Mouse (Mus musculus) macrophage (primary cell): ENCODE measurements around the gene Hus1b. TPM values are rescaled to one million over a fixed set of nuclear protein-coding genes. Genes with fewer than 3 reads are reported as not detected.

Experiments used
- H3K27ac ChIP-seq: fragments of 350-480 bp; formaldehyde crosslinking; 2 replicates; pipeline ENCODE4 v1.9.0; 2021
- H3K36me3 ChIP-seq: fragments of 350-480 bp; formaldehyde crosslinking; 2 replicates; pipeline ENCODE4 v1.9.0; 2021; ENCODE audit errors: inconsistent target
- H3K4me3 ChIP-seq: fragments of 350-480 bp; formaldehyde crosslinking; 2 replicates; pipeline ENCODE4 v1.9.0; 2021; ENCODE audit errors: inconsistent target
- H3K79me2 ChIP-seq: fragments of 350-480 bp; formaldehyde crosslinking; 2 replicates; pipeline ENCODE4 v1.9.0; 2021; ENCODE audit errors: inconsistent target
- WGBS: methylation state at CpG from one replicate; pipeline ENCODE4 v1.1.7; 2026; ENCODE audit warnings: inconsistent platforms; ENCODE audit not compliant: missing documents; 5-methylcytosine and 5-hydroxymethylcytosine counted together
- polyA plus RNA-seq: library from polyadenylated mRNA; stranded (reverse); fragments of 250-400 nt; gene quantifications from 3 replicates; pipeline ENCODE4 v1.2.4, GENCODE M21; 2018; ENCODE audit warnings: inconsistent platforms

Gene Hus1b
- polyA plus RNA-seq, 1 experiment from 2014 or later, result not detected

DNA sequence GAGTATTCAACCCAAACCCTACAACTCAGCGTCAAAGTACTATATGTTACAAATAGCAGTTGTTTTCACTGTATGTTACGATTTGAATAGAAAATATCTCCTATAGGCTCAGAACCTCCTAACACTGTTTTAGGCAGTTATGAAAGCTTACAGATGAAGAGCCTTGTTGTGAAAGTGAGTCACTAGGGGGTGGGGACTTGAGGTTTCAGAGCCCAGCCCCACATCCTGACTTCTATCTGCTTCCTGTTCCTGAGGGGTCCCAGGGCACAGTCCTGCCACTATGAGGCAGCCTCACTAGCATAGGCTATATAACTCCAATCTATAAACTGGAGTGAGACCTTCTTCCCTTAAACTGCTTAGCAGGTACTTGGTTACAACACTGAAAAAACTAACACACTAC lies 24.5 kb upstream of the Hus1b start:
- H3K79me2 ChIP-seq, result peaks cover 65% of the 10 kb centered on the region
- H3K36me3 ChIP-seq, result no peaks in the 10 kb centered on the region
- H3K27ac ChIP-seq, result peak overlapping the region; percentile 25
- 0% methylated on average over 2 of the region's 2 CpGs for WGBS
- H3K4me3 ChIP-seq, result peak overlapping the region; percentile 5; the same call in 1 of the 2 replicates

DNA sequence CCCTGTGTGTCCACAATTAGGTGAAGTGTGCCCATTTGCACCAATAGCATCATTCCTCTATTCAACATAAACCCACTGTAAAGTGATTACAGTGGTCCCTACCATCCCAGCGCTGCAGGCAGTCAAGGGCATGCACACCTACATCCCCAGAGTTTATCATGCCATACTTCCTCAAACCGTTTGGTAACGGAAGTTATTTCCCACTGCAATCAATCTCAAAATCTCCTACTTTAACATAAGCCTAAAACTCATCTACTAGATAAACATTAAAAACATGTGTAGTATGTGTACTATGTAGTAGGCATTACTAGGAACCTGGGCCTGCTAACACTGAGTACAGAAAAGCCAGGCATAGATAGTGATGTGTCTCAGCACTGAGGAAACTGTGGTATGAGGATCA lies 23.5 kb upstream of the Hus1b start:
- Histone ChIP-seq H3K4me3 (no peak overlapping the region), H3K79me2 (peaks cover 75% of the 10 kb centered on the region), H3K36me3 (no peaks in the 10 kb centered on the region), H3K27ac (no peak overlapping the region)
- WGBS, result 4% methylated on average over 3 of the region's 3 CpGs

DNA sequence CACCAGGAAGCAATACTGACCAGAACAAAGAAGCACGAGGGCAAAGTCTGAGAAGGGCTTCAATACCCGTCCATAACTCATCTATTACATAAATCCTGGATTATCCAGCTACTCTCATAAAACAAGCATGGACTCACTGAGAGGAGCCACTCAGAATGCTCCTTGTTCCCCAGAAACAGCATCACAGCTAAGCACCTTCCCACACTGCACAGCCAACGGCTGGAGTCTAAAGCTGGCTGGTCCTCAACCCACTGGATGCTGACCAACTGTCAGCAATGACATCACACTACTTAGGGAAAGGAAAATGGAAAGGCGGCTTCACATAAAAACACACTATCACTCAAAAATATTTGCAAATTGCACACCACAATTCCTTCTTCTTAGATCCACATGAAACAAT lies 20.8 kb upstream of the Hus1b start:
- no peaks in the 10 kb centered on the region for H3K36me3 ChIP-seq
- peaks cover 100% of the 10 kb centered on the region for H3K79me2 ChIP-seq
- H3K4me3 ChIP-seq, result no peak overlapping the region
- H3K27ac ChIP-seq, result no peak overlapping the region
- WGBS, result 93% methylated on average over 4 of the region's 4 CpGs

DNA sequence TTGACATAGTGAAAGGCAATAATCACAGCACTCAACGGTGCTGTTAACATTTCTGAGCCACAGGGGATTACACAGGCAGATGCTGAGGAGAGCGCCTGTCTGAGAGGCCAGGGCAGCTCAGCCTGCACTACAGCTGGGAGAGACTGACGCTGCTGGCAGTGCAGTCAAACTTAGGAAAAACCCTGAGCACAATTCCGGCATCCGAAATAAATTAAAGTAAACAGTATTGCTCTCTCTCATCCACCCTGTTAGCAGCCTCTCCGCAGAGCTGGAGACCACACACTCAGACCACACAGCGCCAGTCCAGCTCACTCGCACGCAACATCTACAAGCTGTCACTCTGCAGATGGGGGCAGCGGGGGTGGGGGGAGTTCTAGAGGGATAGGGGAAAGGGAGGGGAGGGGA lies 18.9 kb upstream of the Hus1b start:
- Histone ChIP-seq H3K4me3 (no peak overlapping the region), H3K36me3 (no peaks in the 10 kb centered on the region), H3K79me2 (peaks cover 100% of the 10 kb centered on the region), H3K27ac (no peak overlapping the region)
- 86% methylated on average over 10 of the region's 10 CpGs for WGBS

DNA sequence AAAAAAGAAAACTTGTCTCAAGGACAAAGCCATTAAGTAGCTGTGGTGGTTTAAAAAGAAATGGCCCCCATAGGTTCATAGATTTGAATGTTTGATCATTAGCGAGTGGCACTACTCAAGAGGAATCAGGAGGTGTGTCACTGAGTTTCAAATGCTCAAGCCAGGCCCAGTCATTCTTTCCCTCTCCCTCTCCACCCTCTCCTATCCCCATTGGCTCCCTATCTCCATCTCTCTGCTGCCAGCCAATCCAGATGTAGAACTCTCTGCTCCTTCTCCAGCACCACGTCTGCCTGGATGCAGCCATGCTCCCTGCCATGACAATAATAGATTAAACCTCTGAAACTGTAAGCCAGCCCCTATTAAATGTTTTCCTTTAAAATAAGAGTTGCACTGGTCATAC lies 14.4 kb upstream of the Hus1b start:
- H3K27ac ChIP-seq, result no peak overlapping the region
- H3K79me2 ChIP-seq, result peaks cover 100% of the 10 kb centered on the region
- WGBS, result 93% methylated on average over 2 of the region's 2 CpGs
- H3K4me3 ChIP-seq, result no peak overlapping the region
- H3K36me3 ChIP-seq, result peaks cover 12% of the 10 kb centered on the region; the same call in 1 of the 2 replicates

DNA sequence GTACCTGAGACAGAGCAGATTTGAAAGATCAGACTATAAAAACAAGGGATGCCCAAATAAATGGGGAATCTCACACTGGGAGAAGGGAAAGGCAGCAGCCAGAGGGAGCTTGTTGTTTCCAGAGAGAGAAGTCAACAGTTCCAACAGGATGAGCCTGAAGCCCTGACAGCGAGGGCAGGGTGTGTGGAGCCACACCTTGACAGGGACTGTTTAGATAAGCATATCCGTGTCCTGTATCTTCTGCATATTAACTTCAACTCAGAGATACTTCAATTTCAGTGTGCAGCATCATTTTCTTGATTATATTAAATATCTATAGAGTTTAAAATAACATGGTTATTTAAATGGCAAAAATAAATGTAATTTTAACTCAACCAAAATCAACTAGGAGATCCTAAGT lies 13.2 kb upstream of the Hus1b start:
- WGBS, result 90% methylated on average over 2 of the region's 2 CpGs
- Histone ChIP-seq H3K27ac (no peak overlapping the region), H3K36me3 (peaks cover 12% of the 10 kb centered on the region; the same call in 1 of the 2 replicates), H3K79me2 (peaks cover 100% of the 10 kb centered on the region), H3K4me3 (no peak overlapping the region)

DNA sequence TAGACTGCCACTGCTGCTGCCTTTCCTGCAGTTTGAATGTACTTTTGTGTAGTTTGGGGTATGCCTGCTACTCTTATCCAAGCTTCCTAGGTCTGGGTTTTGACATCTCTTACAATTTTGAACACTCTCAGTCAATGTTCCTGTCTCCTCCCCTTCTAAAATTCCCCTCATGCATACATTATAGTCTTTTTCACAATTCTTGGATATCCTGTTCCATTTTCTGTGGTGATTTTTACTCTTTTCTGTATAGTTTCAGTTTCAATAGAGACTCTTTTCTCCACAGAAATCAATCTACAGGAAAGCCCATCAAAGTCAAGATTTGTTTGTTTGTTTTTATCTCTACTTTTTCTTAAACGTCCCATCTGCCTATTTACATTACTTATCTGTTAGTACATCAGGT lies 6.0 kb upstream of the Hus1b start:
- no peak overlapping the region for H3K27ac ChIP-seq
- H3K36me3 ChIP-seq, result no peaks in the 10 kb centered on the region
- 36% methylated on average over 1 of the region's 1 CpGs for WGBS
- peaks cover 100% of the 10 kb centered on the region for H3K79me2 ChIP-seq
- no peak overlapping the region for H3K4me3 ChIP-seq

DNA sequence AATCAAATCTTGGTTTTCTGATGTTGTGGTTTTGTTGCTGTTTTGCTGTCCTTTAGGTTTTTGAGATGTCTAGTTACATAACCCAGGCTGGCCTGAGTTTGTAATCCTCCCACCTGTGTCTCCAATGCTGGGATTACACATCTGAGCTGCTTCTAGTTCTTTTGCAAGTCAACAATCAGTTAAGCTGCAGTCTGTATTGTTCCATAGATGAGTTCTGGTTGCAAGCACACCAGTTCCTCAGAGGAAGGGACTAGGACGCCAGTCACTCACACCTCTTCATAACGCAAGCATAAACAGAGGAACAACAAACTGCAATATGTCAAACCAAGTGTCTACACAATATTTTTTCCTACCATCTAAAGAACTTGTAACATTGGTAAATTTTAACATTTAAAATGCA lies 4.5 kb upstream of the Hus1b start:
- no peak overlapping the region for H3K4me3 ChIP-seq
- no peak overlapping the region for H3K27ac ChIP-seq
- H3K79me2 ChIP-seq, result peaks cover 100% of the 10 kb centered on the region
- H3K36me3 ChIP-seq, result no peaks in the 10 kb centered on the region; the same call in 1 of the 2 replicates
- 84% methylated on average over 2 of the region's 2 CpGs for WGBS

DNA sequence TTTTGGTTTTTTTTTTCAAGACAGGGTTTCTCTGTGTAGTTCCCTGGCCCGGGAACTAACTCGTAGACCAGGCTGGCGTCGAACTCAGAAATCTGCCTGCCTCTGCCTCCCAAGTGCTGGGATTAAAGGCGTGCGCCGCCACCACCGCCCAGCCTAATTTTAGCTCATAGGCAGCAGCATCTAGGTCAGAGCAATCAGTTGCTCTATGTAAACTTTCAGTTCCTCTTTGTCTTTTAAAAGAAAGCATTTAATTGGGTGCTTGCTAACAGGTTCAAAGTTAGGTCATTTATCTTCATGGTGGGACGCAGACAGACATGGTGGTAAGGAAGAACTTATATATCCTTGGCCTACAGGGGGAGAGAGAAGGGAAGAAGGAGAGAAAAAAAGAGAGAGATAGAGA lies 1.6 kb upstream of the Hus1b start:
- no peak overlapping the region for H3K27ac ChIP-seq
- no peaks in the 10 kb centered on the region; the same call in 1 of the 2 replicates for H3K36me3 ChIP-seq
- WGBS, result 75% methylated on average over 9 of the region's 9 CpGs
- peaks cover 100% of the 10 kb centered on the region for H3K79me2 ChIP-seq
- no peak overlapping the region for H3K4me3 ChIP-seq

DNA sequence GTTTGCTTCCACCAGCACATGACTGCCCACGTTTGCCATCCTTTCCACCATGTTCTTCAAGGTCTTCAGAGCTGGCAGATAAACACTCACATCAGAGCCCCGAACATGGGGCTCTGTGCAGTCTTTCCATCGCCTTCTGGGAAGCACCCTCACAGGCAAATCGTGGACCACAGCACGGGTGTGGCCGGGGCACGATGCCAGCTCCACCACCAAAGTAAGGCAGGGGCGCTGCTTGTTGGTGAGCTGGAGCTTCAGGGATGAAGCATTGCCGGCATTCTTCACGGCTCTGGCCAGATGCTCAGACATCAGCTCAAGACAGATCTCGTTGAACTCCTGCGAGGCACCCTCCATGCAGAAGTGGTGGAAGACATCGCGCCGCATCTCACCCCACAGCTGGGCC lies 430 bp downstream of the Hus1b start:
- WGBS, result 92% methylated on average over 15 of the region's 15 CpGs
- Histone ChIP-seq H3K36me3 (no peaks in the 10 kb centered on the region; the same call in 1 of the 2 replicates), H3K27ac (no peak overlapping the region), H3K4me3 (no peak overlapping the region), H3K79me2 (peaks cover 100% of the 10 kb centered on the region)

DNA sequence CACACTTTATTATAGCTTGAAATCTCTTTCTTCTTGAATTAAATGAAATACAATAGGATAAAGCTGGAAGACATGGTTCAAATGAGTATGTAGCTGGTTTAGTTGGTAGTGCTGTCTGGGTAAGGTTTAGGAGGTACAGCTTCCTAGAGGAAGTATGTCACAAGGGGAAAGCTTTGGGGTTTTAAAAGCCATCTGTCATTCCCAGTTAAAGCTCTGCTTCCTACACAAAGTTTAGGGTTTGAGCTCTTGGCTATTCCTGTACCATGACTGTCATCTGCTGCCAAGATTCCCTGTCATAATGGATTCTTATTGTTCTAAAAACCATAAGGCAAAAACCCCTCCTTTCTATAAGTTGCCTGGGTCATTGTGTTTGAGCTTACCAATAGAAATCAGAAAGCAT lies 1.8 kb downstream of the Hus1b start:
- no peak overlapping the region for H3K4me3 ChIP-seq
- no peaks in the 10 kb centered on the region; the same call in 1 of the 2 replicates for H3K36me3 ChIP-seq
- no peak overlapping the region for H3K27ac ChIP-seq
- H3K79me2 ChIP-seq, result peaks cover 99% of the 10 kb centered on the region

DNA sequence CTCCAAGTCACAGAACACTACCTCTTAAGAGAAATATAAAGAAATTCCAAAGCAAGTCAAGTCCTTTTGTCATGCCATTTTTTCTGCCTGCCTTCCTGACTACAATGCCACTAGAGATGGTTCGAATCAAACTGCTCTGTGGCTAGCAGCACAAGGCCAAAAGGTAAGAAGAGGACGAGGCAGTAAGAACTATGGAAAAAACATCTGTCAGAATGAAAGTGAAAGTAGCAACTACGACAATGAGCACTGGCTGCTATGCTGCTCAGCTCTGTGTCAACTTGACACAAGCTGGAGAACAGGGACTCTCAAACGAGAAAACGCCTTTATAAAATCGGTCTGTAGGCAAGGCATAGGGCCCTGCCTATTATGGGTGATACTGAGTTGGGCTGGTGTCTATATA lies 14.6 kb downstream of the Hus1b start:
- Histone ChIP-seq H3K27ac (no peak overlapping the region), H3K4me3 (no peak overlapping the region), H3K79me2 (no peaks in the 10 kb centered on the region; the same call in 1 of the 2 replicates), H3K36me3 (peaks cover 17% of the 10 kb centered on the region; the same call in 1 of the 2 replicates)
- WGBS, result 61% methylated on average over 6 of the region's 6 CpGs

DNA sequence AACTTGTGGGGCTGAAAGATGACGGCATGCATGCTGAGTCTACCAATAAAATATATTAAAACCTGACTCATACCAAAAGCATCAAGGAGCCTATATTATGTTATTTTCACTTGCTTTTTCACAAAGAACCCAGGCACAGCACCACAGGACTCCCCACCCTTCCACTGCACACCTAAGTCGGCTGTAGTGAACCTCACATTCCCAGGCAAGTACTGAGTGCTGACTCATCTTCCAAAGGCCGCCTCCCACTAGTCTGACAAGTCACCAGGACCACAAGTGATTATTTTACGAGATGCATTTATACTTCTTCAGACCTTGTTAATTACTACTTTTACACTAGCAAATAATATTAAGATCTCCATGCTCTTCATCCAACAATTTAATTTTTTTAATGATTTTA lies 15.9 kb downstream of the Hus1b start:
- Histone ChIP-seq H3K79me2 (no peaks in the 10 kb centered on the region; the same call in 1 of the 2 replicates), H3K36me3 (peaks cover 14% of the 10 kb centered on the region; the same call in 1 of the 2 replicates), H3K4me3 (no peak overlapping the region), H3K27ac (no peak overlapping the region)
- 81% methylated on average over 4 of the region's 4 CpGs for WGBS

DNA sequence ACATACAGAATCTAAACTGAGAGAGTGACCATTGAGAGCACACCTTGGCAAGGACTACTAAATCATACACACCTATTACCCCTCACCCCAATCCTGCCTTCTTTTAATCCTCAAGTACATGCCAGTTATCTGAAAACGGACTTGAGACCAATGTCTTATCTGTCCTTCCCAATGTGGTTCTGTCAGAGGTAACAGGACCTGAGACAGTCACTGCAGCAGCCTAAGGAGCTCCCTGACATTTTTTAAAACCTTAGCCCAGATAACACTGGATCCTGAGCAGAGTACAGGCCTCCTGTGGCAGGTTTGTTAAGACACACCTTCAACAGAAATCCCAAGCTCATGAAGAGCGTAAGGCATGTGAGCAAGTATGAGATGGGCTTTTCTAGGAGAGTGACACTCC lies 18.4 kb downstream of the Hus1b start:
- Histone ChIP-seq H3K27ac (no peak overlapping the region), H3K36me3 (peaks cover 23% of the 10 kb centered on the region; the same call in 1 of the 2 replicates), H3K79me2 (no peaks in the 10 kb centered on the region; the same call in 1 of the 2 replicates), H3K4me3 (no peak overlapping the region)
- WGBS, result 96% methylated on average over 2 of the region's 2 CpGs

DNA sequence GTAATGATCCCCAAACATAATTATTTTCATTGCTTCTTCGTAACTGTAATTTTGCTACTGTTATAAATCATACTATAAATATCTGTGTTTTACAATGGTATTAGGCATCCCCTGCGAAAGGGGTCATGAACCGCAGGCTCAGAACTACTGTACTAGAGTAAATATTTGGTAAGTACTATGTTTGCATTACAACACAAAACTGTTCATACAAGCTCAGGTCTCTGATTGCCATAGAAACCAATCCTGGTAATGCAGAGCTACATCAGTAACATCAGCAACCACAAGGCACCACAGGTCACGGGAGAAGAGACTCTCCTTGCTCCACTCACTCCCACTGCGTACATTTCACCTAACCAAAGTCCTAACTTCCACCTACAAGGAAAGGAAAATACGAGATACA lies 23.3 kb downstream of the Hus1b start:
- Histone ChIP-seq H3K36me3 (peaks cover 17% of the 10 kb centered on the region; the same call in 1 of the 2 replicates), H3K4me3 (no peak overlapping the region), H3K79me2 (no peaks in the 10 kb centered on the region), H3K27ac (no peak overlapping the region)
- 93% methylated on average over 5 of the region's 6 CpGs for WGBS

DNA sequence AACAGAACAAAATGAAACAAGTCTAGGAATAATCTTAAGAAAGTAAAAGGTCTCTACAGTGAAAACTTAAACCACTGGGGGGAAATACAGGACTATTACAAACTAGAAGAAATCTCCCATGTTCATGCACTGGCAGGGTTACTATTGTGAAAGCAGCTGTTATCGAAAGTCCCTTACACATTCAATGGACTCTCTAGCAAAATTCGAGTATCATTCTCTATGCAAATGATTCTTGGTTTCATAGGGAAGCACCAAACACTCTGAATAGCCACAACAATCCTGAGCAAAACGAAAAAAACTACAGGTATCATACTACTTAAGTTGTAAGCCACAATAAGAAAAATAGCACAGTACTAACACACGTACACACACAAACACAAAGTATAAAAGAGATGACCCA lies 25.6 kb downstream of the Hus1b start:
- Histone ChIP-seq H3K79me2 (no peaks in the 10 kb centered on the region), H3K4me3 (no peak overlapping the region), H3K27ac (no peak overlapping the region), H3K36me3 (peaks cover 17% of the 10 kb centered on the region; the same call in 1 of the 2 replicates)
- WGBS, result 77% methylated on average over 4 of the region's 4 CpGs
